Comparison of ENCODE assay signal across 9 mouse cellular contexts in genomic region chr3:104616155-104616554, GRCm38 (mm10). TPM values are rescaled to one million over a fixed set of nuclear protein-coding genes. Genes with fewer than 3 reads are reported as not detected.
DNase-seq lines count a peak whose midpoint lies in the region; ATAC-seq and TF ChIP-seq lines count a peak whose summit lies in the region.
"Had no signal": no experiment of that assay in that cellular context is flagged by ENCODE, and none has a peak within 500 bp of the region (broad histone marks: within the 10 kb centered on the region; RNA-seq: fewer than 3 reads in every experiment).

No protein-coding gene starts in this region.

- H3K4me1 ChIP-seq in hindbrain, embryonic 13.5 days (replicated peaks), result no peaks in the 10 kb centered on the region
- H3K4me1 ChIP-seq: stomach, embryonic 15.5 days had no signal

- H3K4me3 ChIP-seq in layer of hippocampus, adult 2 months, result no peak overlapping the region
- H3K4me3 ChIP-seq in hindbrain, embryonic 13.5 days, result no peak overlapping the region
- H3K4me3 ChIP-seq: stomach, embryonic 15.5 days had no signal

- DNase-seq in layer of hippocampus, adult 18-20 months (ENCODE audit: low spot score in 2 of 2), result peak; percentile 62 to 80
- DNase-seq in layer of hippocampus, postnatal 25 days (ENCODE audit: extremely low spot score in 1 of 2, low spot score in 1 of 2), result no peak
- DNase-seq in T-cell, adult 2 months (ENCODE audit: low spot score), result peak; percentile 86
- peak; percentile 45 to 72 for DNase-seq in layer of hippocampus, adult 2 months (ENCODE audit: low spot score in 2 of 2)
- peak; percentile 37 for DNase-seq in right cerebral cortex, postnatal 25 days
- DNase-seq in cerebellum, postnatal 10 days, result no peak
- DNase-seq in urinary bladder, adult 18-20 months (ENCODE audit: low spot score in 2 of 2), result no peak

- no peak overlapping the region for H3K9ac ChIP-seq in hindbrain, embryonic 13.5 days
- H3K9ac ChIP-seq: stomach, embryonic 15.5 days had no signal

- H3K4me2 ChIP-seq in hindbrain, embryonic 13.5 days, result no peak overlapping the region
- H3K4me2 ChIP-seq: stomach, embryonic 15.5 days had no signal

- H3K36me3 ChIP-seq in hindbrain, embryonic 13.5 days, result no peaks in the 10 kb centered on the region
- H3K36me3 ChIP-seq: stomach, embryonic 15.5 days had no signal

- ATAC-seq in hindbrain, embryonic 13.5 days (ENCODE audit: low FRiP score), result no peak

- no peaks in the 10 kb centered on the region for H3K9me3 ChIP-seq in hindbrain, embryonic 13.5 days
- H3K9me3 ChIP-seq: stomach, embryonic 15.5 days had no signal

- peak overlapping the region; percentile 76 for H3K27ac ChIP-seq in layer of hippocampus, adult 2 months
- no peak overlapping the region for H3K27ac ChIP-seq in hindbrain, embryonic 13.5 days
- H3K27ac ChIP-seq: stomach, embryonic 15.5 days had no signal

- no peaks in the 10 kb centered on the region for H3K27me3 ChIP-seq in hindbrain, embryonic 13.5 days
- H3K27me3 ChIP-seq: stomach, embryonic 15.5 days had no signal

- 58% methylated on average over 8 of the region's 8 CpGs for WGBS in hindbrain, embryonic 13.5 days

- no peak for TF ChIP-seq CTCF in layer of hippocampus, adult 2 months (conservative IDR thresholded peaks at IDR 0.05)

RNA-seq across cellular contexts. Expression of gene Slc16a1, which starts 22.3 kb away (rescaled TPM):
- total RNA-seq in layer of hippocampus, adult 18-20 months (2021), result 10 to 100 TPM; 24.8 to 25.2 TPM
- total RNA-seq in layer of hippocampus, postnatal 25 days (2021), result 10 to 100 TPM; 28.4 to 34.3 TPM
- 10 to 100 TPM; 20.8 to 22.0 TPM for total RNA-seq in layer of hippocampus, adult 2 months (2021)
- 8.3 and 8.4 TPM in 2 replicates for polyA plus RNA-seq in hindbrain, embryonic 13.5 days (2015; fragmentation: Nextera tagmentation; extraction: Ambion mirVana)

Comparison
In these comparisons a context has a peak if more than half of its experiments do, and no peak if none do; other contexts are left out.
1. DNase-seq: peak in layer of hippocampus, adult 18-20 months (2 of 2), T-cell, adult 2 months (single experiment), layer of hippocampus, adult 2 months (2 of 2) and right cerebral cortex, postnatal 25 days (single experiment); none in layer of hippocampus, postnatal 25 days (0 of 2), cerebellum, postnatal 10 days (0 of 2) and urinary bladder, adult 18-20 months (0 of 2).